Comparison of ENCODE assay signal across 9 mouse cellular contexts in the genomic region with DNA sequence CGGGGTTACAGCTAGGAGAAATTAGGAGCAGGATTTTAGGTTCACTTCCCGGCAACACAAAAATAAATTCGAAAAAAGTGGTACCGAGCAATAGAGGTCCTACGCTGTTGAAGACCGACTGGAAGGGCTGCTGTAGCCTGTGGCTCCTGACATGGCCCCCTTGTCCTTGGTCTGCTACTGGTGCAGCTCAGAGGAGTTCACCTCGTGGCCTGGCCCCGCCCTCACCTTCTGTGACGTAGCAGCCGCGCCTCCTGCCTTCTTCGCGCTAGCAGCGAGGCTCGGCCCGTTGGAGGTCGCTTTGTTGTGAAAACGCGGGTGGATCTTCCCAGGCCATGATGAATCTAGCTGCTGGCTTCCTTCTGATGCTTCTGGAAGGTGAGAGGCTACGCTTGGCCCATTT. TPM values are rescaled to one million over a fixed set of nuclear protein-coding genes. Genes with fewer than 3 reads are reported as not detected.
DNase-seq lines count a peak whose midpoint lies in the region; ATAC-seq and TF ChIP-seq lines count a peak whose summit lies in the region.
"Had no signal": no experiment of that assay in that cellular context is flagged by ENCODE, and none has a peak within 500 bp of the region (broad histone marks: within the 10 kb centered on the region; RNA-seq: fewer than 3 reads in every experiment).

A gene (plus strand): TSS at position 12 of the 400 bp plus-strand sequence.

- H3K27me3 ChIP-seq in thymus, adult 2 months (ENCODE audit: control insufficient read depth, insufficient read depth, low read length), result no peaks in the 10 kb centered on the region
- no peaks in the 10 kb centered on the region for H3K27me3 ChIP-seq in intestine, embryonic 15.5 days (replicated peaks)
- H3K27me3 ChIP-seq in stomach, embryonic 16.5 days (ENCODE audit: control insufficient read depth, insufficient read depth, low read length), result no peaks in the 10 kb centered on the region

- H3K27ac ChIP-seq in thymus, adult 2 months (ENCODE audit: control insufficient read depth, insufficient read depth, low read length), result no peak within 1 kb of the TSS
- no peak within 1 kb of the TSS for H3K27ac ChIP-seq in intestine, embryonic 15.5 days
- H3K27ac ChIP-seq in stomach, embryonic 16.5 days (ENCODE audit: low read length), result no peak within 1 kb of the TSS

- H3K9me3 ChIP-seq in intestine, embryonic 15.5 days, result no peaks in the 10 kb centered on the region
- no peaks in the 10 kb centered on the region for H3K9me3 ChIP-seq in stomach, embryonic 16.5 days (replicated peaks; ENCODE audit: control insufficient read depth, low read length)

- H3K36me3 ChIP-seq in thymus, adult 2 months (ENCODE audit: control insufficient read depth, insufficient read depth, low read length), result peaks cover 55% of the 10 kb centered on the region
- peaks cover 39% of the 10 kb centered on the region for H3K36me3 ChIP-seq in intestine, embryonic 15.5 days
- H3K36me3 ChIP-seq in stomach, embryonic 16.5 days (ENCODE audit: control insufficient read depth, insufficient read depth, low read length), result peaks cover 14% of the 10 kb centered on the region; the same call in 1 of the 2 replicates

- H3K4me2 ChIP-seq in intestine, embryonic 15.5 days (replicated peaks), result no peak within 1 kb of the TSS
- H3K4me2 ChIP-seq in stomach, embryonic 16.5 days (ENCODE audit: low read depth, low read length), result no peak within 1 kb of the TSS

- no peak within 1 kb of the TSS for H3K9ac ChIP-seq in intestine, embryonic 15.5 days
- no peak within 1 kb of the TSS for H3K9ac ChIP-seq in stomach, embryonic 16.5 days (ENCODE audit: low read length)

- H3K4me3 ChIP-seq in thymus, adult 2 months (ENCODE audit: control insufficient read depth, insufficient read depth, low read length), result no peak within 1 kb of the TSS
- H3K4me3 ChIP-seq in intestine, embryonic 15.5 days (replicated peaks), result no peak within 1 kb of the TSS
- no peak within 1 kb of the TSS for H3K4me3 ChIP-seq in stomach, embryonic 16.5 days (replicated peaks; ENCODE audit: low read length)

- no peak for TF ChIP-seq CTCF in thymus, adult 2 months (IDR thresholded peaks at IDR 0.05; ENCODE audit: borderline replicate concordance, control insufficient read depth, extremely low read depth, insufficient read depth, low read length, poor library complexity)

- ATAC-seq in intestine, embryonic 15.5 days, result peak; percentile 57
- ATAC-seq in stomach, embryonic 16.5 days (ENCODE audit: insufficient read depth, low FRiP score), result no peak

- DNase-seq in frontal cortex, adult 2 months (ENCODE audit: extremely low spot score in 1 of 2, low spot score in 1 of 2), result no peak
- no peak for DNase-seq in frontal cortex, postnatal 25 days (ENCODE audit: low spot score in 2 of 2)
- DNase-seq in thymus, adult 2 months, result no peak
- no peak for DNase-seq in thymus, postnatal 10 days (ENCODE audit: low spot score in 2 of 2)
- no peak for DNase-seq in spleen, adult 12 weeks (ENCODE audit: low spot score)
- DNase-seq in Muller cell, postnatal 12 days (ENCODE audit: inconsistent ontology term), result no peak
- DNase-seq: B cell, adult 2 months had no signal

- TF ChIP-seq POLR2A in thymus, adult 2 months (IDR thresholded peaks at IDR 0.05; ENCODE audit: control insufficient read depth, extremely low read depth, insufficient read depth, low read length, poor library complexity), result no peak

- no peaks in the 10 kb centered on the region for H3K4me1 ChIP-seq in thymus, adult 2 months (replicated peaks; ENCODE audit: control insufficient read depth, insufficient read depth, low read length)
- no peaks in the 10 kb centered on the region for H3K4me1 ChIP-seq in intestine, embryonic 15.5 days (replicated peaks)
- H3K4me1 ChIP-seq in stomach, embryonic 16.5 days (ENCODE audit: control insufficient read depth, insufficient read depth, low read length), result no peaks in the 10 kb centered on the region

- WGBS in thymus, adult 2 months, result 82% methylated on average over 20 of the region's 20 CpGs
- 36% methylated on average over 20 of the region's 20 CpGs for WGBS in intestine, embryonic 15.5 days
- WGBS in stomach, embryonic 16.5 days, result 34% methylated on average over 20 of the region's 20 CpGs

RNA-seq across cellular contexts. Expression of the gene that starts here (rescaled TPM):
- polyA plus RNA-seq in frontal cortex, adult 2 months (2012; rRNA removed), result 23.0 and 23.9 TPM in 2 replicates
- 70.8 and 89.5 TPM in 2 replicates for polyA plus RNA-seq in thymus, adult 2 months (2012; rRNA removed)
- polyA plus RNA-seq in intestine, embryonic 15.5 days (2015; fragmentation: Nextera tagmentation; extraction: Ambion mirVana), result 8.5 and 9.3 TPM in 2 replicates
- polyA plus RNA-seq in stomach, embryonic 16.5 days (2015; fragmentation: Nextera tagmentation; extraction: Ambion mirVana), result 10.6 and 12.9 TPM in 2 replicates
